Mouse (Mus musculus): ENCODE measurements around the gene Sgsm1.

DNA sequence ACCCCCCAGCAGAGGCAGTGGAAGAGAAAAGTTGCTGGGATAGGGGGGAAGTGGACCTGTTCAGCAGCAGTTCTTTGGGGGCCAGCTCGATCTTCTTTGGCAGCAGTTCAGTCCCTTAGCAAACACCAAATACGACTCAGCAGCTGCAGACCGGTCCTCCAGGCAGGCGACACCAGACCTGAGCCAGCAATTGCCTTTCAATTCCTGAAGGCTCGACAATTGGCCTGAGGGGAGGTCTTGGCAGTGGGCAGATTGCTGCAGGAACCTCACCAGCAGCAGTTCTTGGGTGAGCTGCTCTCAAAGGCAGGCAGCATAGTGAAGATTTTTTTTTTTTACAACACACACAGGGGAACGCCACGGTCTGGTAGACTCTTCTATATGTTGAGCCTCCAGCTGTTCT lies 39.2 kb upstream of the Sgsm1 start:
- TF ChIP-seq CTCF (IDR thresholded peaks at IDR 0.05; ENCODE audit: low read depth, low read length) (no peak), POLR2A (IDR thresholded peaks at IDR 0.05; ENCODE audit: borderline replicate concordance, low read depth, low read length) (no peak)
